Mouse (Mus musculus) right cerebral cortex, postnatal 14 days (tissue): ENCODE data around the gene Cdc42ep2.

ENCODE experiments used
- DNase-seq: peaks from one replicate; pipeline ENCODE4 v3.0.0; 2022

The Cdc42ep2 gene

GRCm38 (mm10) chr19:5872528-5872927 lies 52.1 kb downstream of the Cdc42ep2 start:
- DNase-seq = no peak

DNA sequence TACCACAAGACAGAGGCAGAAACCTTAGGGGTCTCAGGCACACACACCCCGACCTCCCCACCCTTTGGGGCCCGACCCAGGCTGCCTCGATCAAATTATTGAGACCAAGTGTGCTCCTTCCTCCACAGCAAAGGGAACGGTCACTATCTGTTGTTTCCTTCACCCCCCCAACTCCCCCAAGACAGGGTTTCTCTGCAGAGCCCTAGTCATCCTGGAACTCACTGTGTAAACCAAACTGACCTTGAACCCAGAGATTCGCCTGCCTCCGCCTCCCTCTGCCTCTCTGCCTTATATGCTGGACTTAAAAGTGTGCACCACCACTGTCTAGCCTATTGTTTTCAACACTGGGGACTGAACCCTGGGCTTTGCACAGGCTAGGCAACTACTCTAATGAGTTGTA lies 52.9 kb downstream of the Cdc42ep2 start:
- no peak for DNase-seq

DNA sequence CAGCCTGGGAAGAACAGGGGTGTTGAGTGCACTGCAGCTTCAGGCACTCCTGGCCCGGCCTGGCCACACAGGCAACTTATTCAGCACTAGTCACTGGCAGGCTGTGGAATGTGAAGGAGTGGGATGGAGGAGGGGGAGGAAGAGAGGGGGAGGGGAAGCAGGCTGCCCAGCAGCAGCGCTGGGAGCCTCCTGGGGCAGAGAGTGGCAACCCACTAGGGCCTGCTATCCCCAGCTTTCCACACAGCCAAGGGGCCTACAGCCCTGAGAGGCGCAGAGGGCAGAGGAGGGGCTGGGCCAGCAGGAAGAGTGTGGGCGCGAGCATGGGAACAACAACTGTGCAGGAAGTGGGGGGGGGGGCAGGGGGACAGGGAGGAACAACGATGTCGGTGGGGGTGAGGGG lies 53.3 kb downstream of the Cdc42ep2 start:
- no peak for DNase-seq

GRCm38 (mm10) chr19:5868096-5868495 lies 56.5 kb downstream of the Cdc42ep2 start:
- no peak for DNase-seq
